Mouse (Mus musculus) kidney, embryonic 15.5 days (tissue): ENCODE results near the gene Ptpro. TPM values are rescaled to one million over a fixed set of nuclear protein-coding genes. Genes with fewer than 3 reads are reported as not detected.

ENCODE experiments used
- ATAC-seq: fragments of 200-750 bp; cut with Nextera tagmentation; replicated peaks from 2 replicates; pipeline ENCODE4 v1.8.0; 2017; ENCODE audit warnings: moderate TSS enrichment; ENCODE audit not compliant: low FRiP score
- H3K27ac ChIP-seq: fragments of 300-500 bp; sonication (generic); 2 replicates; pipeline ENCODE4 v1.5.1; 2015; ENCODE audit warnings: mild to moderate bottlenecking, inconsistent platforms
- H3K27me3 ChIP-seq: fragments of 300-500 bp; sonication (generic); 2 replicates; pipeline ENCODE4 v1.6.1; 2015; ENCODE audit warnings: inconsistent platforms
- H3K36me3 ChIP-seq: fragments of 300-500 bp; sonication (generic); 2 replicates; pipeline ENCODE4 v1.6.1; 2015; ENCODE audit warnings: inconsistent platforms
- H3K4me1 ChIP-seq: fragments of 300-500 bp; sonication (generic); 2 replicates; pipeline ENCODE4 v1.6.1; 2015; ENCODE audit warnings: inconsistent platforms
- H3K4me2 ChIP-seq: fragments of 300-500 bp; sonication (generic); 2 replicates; pipeline ENCODE4 v1.6.1; 2015; ENCODE audit warnings: moderate library complexity, mild to moderate bottlenecking, inconsistent platforms
- H3K4me3 ChIP-seq: fragments of 300-500 bp; sonication (generic); replicated peaks from 2 replicates; pipeline ENCODE4 v1.5.1; 2015; ENCODE audit warnings: mild to moderate bottlenecking, inconsistent platforms
- H3K9ac ChIP-seq: fragments of 300-500 bp; sonication (generic); 2 replicates; pipeline ENCODE4 v1.6.1; 2015; ENCODE audit warnings: mild to moderate bottlenecking, inconsistent platforms
- H3K9me3 ChIP-seq: fragments of 300-500 bp; sonication (generic); replicated peaks from 2 replicates; pipeline ENCODE4 v1.6.1; 2016; ENCODE audit warnings: inconsistent platforms
- WGBS: fragments of 180-500 bp; shearing (Covaris S2); methylation state at CpG from one replicate; pipeline ENCODE4 v1.1.7; 2015; ENCODE audit warnings: mixed read lengths; 5-methylcytosine and 5-hydroxymethylcytosine counted together
- polyA plus RNA-seq: library from polyadenylated mRNA; unstranded; fragments of >200 nt; fragmentation: Nextera tagmentation; extraction: Ambion mirVana; gene quantifications from 2 replicates; pipeline ENCODE4 v1.2.1, GENCODE M21; 2015

The Ptpro gene
- polyA plus RNA-seq, 1 experiment from 2014 or later: 15.9 TPM

DNA sequence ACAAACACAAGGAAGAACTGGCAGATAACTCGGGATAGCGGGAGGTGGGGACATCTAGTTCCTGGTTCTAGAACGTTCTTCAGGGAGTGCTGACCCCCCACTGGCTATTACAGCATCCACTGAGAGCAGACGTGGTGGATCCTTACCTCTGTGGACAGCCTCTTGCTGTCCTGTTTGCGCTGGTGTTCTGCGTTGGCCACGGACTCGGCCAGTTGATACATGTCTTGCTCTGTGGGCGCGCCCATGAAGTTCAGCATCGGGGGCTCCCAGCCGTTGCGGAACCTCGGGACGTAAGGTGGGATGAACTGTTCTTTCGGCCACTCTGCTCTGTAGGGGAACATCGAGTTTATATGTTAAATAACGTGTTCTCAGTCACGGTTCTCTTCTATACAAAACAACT lies 256.8 kb downstream of the Ptpro start:
- WGBS: 95% methylated on average over 19 of the region's 19 CpGs
- Histone ChIP-seq H3K9ac (no peak overlapping the region), H3K4me1 (no peaks in the 10 kb centered on the region), H3K4me2 (no peak overlapping the region), H3K4me3 (no peak overlapping the region), H3K9me3 (no peaks in the 10 kb centered on the region), H3K27me3 (no peaks in the 10 kb centered on the region), H3K27ac (no peak overlapping the region), H3K36me3 (peaks cover 9% of the 10 kb centered on the region; the same call in 1 of the 2 replicates)
- ATAC-seq: no peak

DNA sequence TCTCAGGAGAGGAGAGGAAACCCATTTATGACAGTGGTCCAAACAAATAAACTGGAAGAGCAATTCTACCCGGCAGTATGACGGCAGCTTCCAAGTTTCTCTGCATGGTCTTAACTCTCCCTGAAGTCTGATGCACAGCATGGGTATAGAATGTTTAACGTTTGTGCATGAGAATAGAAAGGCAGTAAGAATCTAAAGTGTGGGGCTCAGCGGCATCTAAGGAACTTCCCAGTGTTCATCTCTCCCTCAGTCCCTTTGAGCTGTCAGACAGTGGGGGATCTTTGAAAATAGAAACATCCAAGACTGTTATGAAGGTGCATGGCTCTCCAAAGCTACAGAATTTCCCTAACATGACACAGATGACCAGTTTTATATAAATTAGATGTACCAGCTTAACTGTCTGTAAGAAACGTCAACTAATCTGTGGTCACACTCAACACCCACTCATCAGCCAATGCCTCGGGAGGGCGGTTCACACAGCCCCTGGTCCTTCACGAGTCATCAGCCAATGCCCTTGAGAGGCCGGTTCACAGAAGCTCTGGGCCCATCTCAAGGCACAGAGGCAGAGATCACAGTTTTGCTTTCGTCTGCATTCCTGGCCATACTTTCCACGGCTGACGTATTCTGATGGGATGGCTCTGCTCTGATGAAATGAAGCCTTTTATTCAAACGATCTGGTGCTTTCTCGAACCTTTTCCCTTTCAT lies 257.4 kb downstream of the Ptpro start:
- no peak overlapping the region for H3K9ac ChIP-seq
- no peaks in the 10 kb centered on the region for H3K4me1 ChIP-seq
- peaks cover 9% of the 10 kb centered on the region; the same call in 1 of the 2 replicates for H3K36me3 ChIP-seq
- 58% methylated on average over 14 of the region's 14 CpGs for WGBS
- H3K27ac ChIP-seq: no peak overlapping the region
- no peaks in the 10 kb centered on the region for H3K9me3 ChIP-seq
- ATAC-seq: no peak
- H3K27me3 ChIP-seq: no peaks in the 10 kb centered on the region
- no peak overlapping the region for H3K4me3 ChIP-seq
- H3K4me2 ChIP-seq: no peak overlapping the region

DNA sequence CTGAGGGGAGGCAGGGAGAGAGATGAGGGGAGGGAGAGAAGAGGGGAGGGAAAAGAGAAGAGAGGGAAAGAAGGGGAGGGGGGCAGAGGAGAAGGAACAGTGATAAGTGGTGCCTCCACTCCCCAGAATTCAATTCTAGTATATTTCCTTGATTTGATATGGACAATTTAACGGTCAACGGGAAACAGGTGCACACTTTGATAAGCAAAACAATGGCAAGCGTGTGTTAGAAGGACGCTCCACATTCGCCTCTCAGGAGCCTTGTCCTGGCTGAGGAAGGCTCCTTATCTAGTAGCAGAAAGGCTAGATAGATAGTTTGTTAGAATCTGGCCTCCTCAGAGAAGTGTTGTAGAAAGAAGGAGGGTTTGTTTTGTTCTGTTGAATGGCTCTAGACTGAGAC lies 260.6 kb downstream of the Ptpro start:
- peaks cover 9% of the 10 kb centered on the region; the same call in 1 of the 2 replicates for H3K36me3 ChIP-seq
- H3K27ac ChIP-seq: no peak overlapping the region
- 81% methylated on average over 5 of the region's 5 CpGs for WGBS
- no peaks in the 10 kb centered on the region for H3K27me3 ChIP-seq
- no peak overlapping the region for H3K4me2 ChIP-seq
- no peak for ATAC-seq
- no peak overlapping the region for H3K4me3 ChIP-seq
- H3K9ac ChIP-seq: no peak overlapping the region
- H3K4me1 ChIP-seq: no peaks in the 10 kb centered on the region
- no peaks in the 10 kb centered on the region for H3K9me3 ChIP-seq

Other genes with a start within 250 kb of the Ptpro start
- gene Rerg, start 81.8 kb upstream of the Ptpro start, polyA plus RNA-seq: 13.9 and 15.5 TPM in 2 replicates